Mouse (Mus musculus) monocyte, adult 59 days (primary cell): Measurements from ENCODE around the gene H1f0. TPM values are rescaled to one million over a fixed set of nuclear protein-coding genes. Genes with fewer than 3 reads are reported as not detected.

Experiments used
- total RNA-seq, 2 experiments: library from RNA; stranded (reverse); gene quantifications; one replicate each; pipeline ENCODE4 v1.2.4; 2023

H1f0 gene
- total RNA-seq, result 10 to 100 TPM; 41.2 to 48.2 TPM

GRCm38 (mm10) chr15:79028237-79028738 is at the start of gene H1f0:
Gene H1f0, plus strand, starts transcription at chr15:79028450.

GRCm38 (mm10) chr15:79041585-79041984 is 13.3 kb downstream of the H1f0 start, which contains the start of gene Galr3:
Gene Galr3, plus strand, starts transcription at chr15:79041885.

GRCm38 (mm10) chr15:79062376-79063159 is 34.3 kb downstream of the H1f0 start, which contains the start of gene Ankrd54:
Gene Ankrd54, minus strand, starts transcription at chr15:79062893.

GRCm38 (mm10) chr15:79074913-79075532 is 46.8 kb downstream of the H1f0 start, which contains the start of gene Eif3l:
Gene Eif3l, plus strand, starts transcription at chr15:79075179.

Other genes starting within 250 kb of the H1f0 start
- 10 to 100 TPM; 14.9 to 15.0 TPM for gene Card10, start 225.4 kb upstream of the H1f0 start, total RNA-seq
- not detected for gene Cdc42ep1, start 185.8 kb upstream of the H1f0 start, total RNA-seq
- not detected for gene Lgals2, start 172.9 kb upstream of the H1f0 start, total RNA-seq
- 100 to 1,000 TPM; 103 TPM for gene Gga1, start 151.3 kb upstream of the H1f0 start, total RNA-seq
- gene Gm49510, start 128.8 kb upstream of the H1f0 start, total RNA-seq, result under 1 TPM in 1 of 2 experiments, not detected in 1; 0.49 TPM
- gene Sh3bp1, start 128.7 kb upstream of the H1f0 start, total RNA-seq, result 100 to 1,000 TPM; 271 to 290 TPM
- gene Pdxp, start 114.5 kb upstream of the H1f0 start, total RNA-seq, result 1 to 10 TPM; 2.1 to 2.8 TPM
- gene Lgals1, start 101.7 kb upstream of the H1f0 start, total RNA-seq, result 100 to 1,000 TPM; 166 to 215 TPM
- 10 to 100 TPM; 27.1 to 27.5 TPM for gene Nol12, start 93.5 kb upstream of the H1f0 start, total RNA-seq
- 10 to 100 TPM; 47.8 to 54.4 TPM for gene Triobp, start 80.7 kb upstream of the H1f0 start, total RNA-seq
- gene Galr3, start 13.4 kb downstream of the H1f0 start, total RNA-seq, result not detected
- 10 to 100 TPM; 14.7 to 17.8 TPM for gene Ankrd54, start 34.4 kb downstream of the H1f0 start, total RNA-seq
- gene Eif3l, start 46.7 kb downstream of the H1f0 start, total RNA-seq, result 10 to 100 TPM; 90.7 to 95.1 TPM
- 10 to 100 TPM; 13.9 to 16.0 TPM for gene Micall1, start 80.4 kb downstream of the H1f0 start, total RNA-seq
- gene Polr2f, start 112.6 kb downstream of the H1f0 start, total RNA-seq, result 10 to 100 TPM; 49.3 to 59.7 TPM
- gene 1700088E04Rik, start 112.8 kb downstream of the H1f0 start, total RNA-seq, result under 1 TPM in 1 of 2 experiments, not detected in 1; 0.42 TPM
- not detected for gene Sox10, start 136.8 kb downstream of the H1f0 start, total RNA-seq
- gene Pick1, start 200.7 kb downstream of the H1f0 start, total RNA-seq, result 10 to 100 TPM; 12.3 to 12.7 TPM
- gene Gm49486, start 200.9 kb downstream of the H1f0 start, total RNA-seq, result under 1 TPM in 1 of 2 experiments, not detected in 1; 0.21 TPM
- gene Slc16a8, start 226.3 kb downstream of the H1f0 start, total RNA-seq, result not detected